Mouse (Mus musculus): ENCODE data around the gene Alk. TPM values are rescaled to one million over a fixed set of nuclear protein-coding genes. Genes with fewer than 3 reads are reported as not detected.

Alk gene
- polyA plus RNA-seq, 1 experiment = not detected

DNA sequence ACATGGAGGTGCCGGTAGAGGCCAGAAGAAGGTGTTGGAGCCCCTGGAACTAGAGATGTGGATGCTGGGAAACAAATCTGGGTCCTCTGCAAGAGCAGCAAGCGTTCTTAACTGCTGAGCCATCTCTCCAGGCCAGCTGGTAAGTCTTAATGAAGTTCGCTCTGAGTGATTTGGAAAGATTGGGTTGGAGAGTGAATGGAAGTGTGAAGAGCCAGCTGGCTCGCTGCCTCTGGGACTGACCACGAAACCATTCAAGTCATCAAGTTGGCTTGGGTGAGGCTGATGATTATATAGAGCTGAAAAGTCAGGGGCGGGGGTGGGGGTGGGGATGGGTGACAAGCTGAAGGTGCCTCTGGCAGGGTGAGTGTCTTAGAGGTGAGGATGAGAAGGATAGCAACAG lies 599.1 kb downstream of the Alk start:
- H3K27me3 ChIP-seq (ENCODE audit: control insufficient read depth, insufficient read depth, low read length) = no peaks in the 10 kb centered on the region
- no peak for TF ChIP-seq POLR2A (IDR thresholded peaks at IDR 0.05; ENCODE audit: low read depth, low read length)
- TF ChIP-seq CTCF (IDR thresholded peaks at IDR 0.05; ENCODE audit: extremely low read depth, insufficient read depth, insufficient read length, insufficient replicate concordance) = no peak
- H3K36me3 ChIP-seq (ENCODE audit: control insufficient read depth, insufficient read depth, low read length) = no peaks in the 10 kb centered on the region
- H3K4me3 ChIP-seq (ENCODE audit: extremely low read depth, insufficient read depth, insufficient read length) = no peak overlapping the region
- 72% methylated on average over 6 of the region's 6 CpGs for WGBS
- H3K4me1 ChIP-seq (ENCODE audit: control insufficient read depth, insufficient read depth, insufficient read length) = no peaks in the 10 kb centered on the region
- DNase-seq (ENCODE audit: low read depth in 1 of 2, low spot score in 2 of 2) = no peak
- no peak overlapping the region for H3K27ac ChIP-seq (ENCODE audit: insufficient read depth, low read length)

DNA sequence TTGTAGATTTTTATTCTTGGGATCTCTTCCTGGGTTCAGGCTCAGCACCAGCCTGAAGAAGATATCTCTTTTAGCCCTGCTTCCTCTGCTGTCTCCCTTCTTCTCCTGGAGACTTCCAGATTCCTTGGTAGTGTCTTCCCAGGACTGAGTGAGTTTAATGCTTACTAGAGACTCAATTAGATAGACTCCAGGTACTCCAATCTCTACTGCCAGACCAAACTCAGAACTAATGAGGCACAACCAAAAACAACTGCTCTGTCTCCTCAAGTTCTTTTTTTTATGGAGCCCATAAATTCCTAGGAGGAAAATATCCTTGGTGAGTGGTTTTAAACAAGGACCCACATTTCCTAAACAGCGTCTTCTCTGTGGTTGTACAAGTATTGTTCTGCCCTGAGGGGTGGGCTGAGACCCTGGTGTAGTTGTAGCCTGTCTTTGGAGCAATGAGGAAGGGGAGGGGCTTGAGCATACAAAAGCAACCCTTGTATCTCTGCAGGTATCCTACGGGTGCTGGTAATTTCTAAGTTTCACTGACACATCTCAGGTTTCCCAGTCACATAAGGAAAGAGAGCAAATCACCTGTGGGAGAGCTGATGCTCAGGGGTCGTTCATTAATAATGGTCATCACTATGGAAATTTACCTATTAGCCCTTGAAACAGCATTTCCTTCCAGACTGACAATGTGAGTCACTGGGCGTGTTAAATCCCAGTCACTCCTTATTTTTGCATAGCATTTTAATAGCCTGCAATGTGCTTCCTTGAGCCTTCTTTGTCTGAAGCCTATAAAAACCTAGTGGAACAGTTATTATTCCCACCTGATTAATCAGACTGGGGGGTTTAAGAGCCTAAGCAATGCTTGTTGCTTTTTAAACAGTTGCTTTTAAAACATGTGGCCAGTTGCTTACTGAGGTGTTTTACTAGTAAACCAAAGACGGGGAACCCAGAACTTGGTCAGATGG lies 604.6 kb downstream of the Alk start:
- no peaks in the 10 kb centered on the region for H3K4me1 ChIP-seq (ENCODE audit: control insufficient read depth, insufficient read depth, insufficient read length)
- 79% methylated on average over 5 of the region's 5 CpGs for WGBS

DNA sequence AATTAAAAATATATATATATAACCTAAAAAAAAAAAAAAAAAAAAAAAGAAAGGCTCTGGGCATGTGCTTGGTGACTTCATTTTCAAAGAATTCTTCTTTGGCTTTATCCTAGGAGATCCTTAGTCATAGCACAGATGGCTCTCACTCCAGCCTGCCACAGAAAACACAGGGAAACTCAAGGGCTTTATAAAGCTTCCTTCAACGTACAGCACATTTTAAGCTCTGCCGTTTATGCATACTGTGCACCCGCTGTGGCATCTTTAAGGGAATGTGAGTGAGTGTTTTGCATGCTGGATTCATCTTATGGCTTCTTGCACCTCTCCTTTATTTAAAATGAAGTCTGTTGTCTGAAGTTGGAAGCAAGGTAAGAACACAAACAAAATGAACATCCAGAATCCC lies 606.7 kb downstream of the Alk start:
- WGBS = 91% methylated on average over 3 of the region's 3 CpGs
- no peaks in the 10 kb centered on the region for H3K36me3 ChIP-seq (ENCODE audit: control insufficient read depth, insufficient read depth, low read length)
- no peak overlapping the region for H3K4me3 ChIP-seq (ENCODE audit: extremely low read depth, insufficient read depth, insufficient read length)
- H3K27me3 ChIP-seq (ENCODE audit: control insufficient read depth, insufficient read depth, low read length) = no peaks in the 10 kb centered on the region
- no peak overlapping the region for H3K27ac ChIP-seq (ENCODE audit: insufficient read depth, low read length)
- no peaks in the 10 kb centered on the region for H3K4me1 ChIP-seq (ENCODE audit: control insufficient read depth, insufficient read depth, insufficient read length)
- TF ChIP-seq POLR2A (IDR thresholded peaks at IDR 0.05; ENCODE audit: low read depth, low read length) (no peak), CTCF (IDR thresholded peaks at IDR 0.05; ENCODE audit: extremely low read depth, insufficient read depth, insufficient read length, insufficient replicate concordance) (no peak)
- DNase-seq (ENCODE audit: low read depth in 1 of 2, low spot score in 2 of 2) = no peak

More for the DNA sequence above, 604.6 kb downstream of the Alk start:
- TF ChIP-seq POLR2A (IDR thresholded peaks at IDR 0.05; ENCODE audit: low read depth, low read length) (no peak), CTCF (IDR thresholded peaks at IDR 0.05; ENCODE audit: extremely low read depth, insufficient read depth, insufficient read length, insufficient replicate concordance) (no peak)
- H3K4me3 ChIP-seq (ENCODE audit: extremely low read depth, insufficient read depth, insufficient read length) = no peak overlapping the region
- no peak overlapping the region for H3K27ac ChIP-seq (ENCODE audit: insufficient read depth, low read length)
- H3K36me3 ChIP-seq (ENCODE audit: control insufficient read depth, insufficient read depth, low read length) = no peaks in the 10 kb centered on the region
- DNase-seq (ENCODE audit: low read depth in 1 of 2, low spot score in 2 of 2) = no peak
- H3K27me3 ChIP-seq (ENCODE audit: control insufficient read depth, insufficient read depth, low read length) = no peaks in the 10 kb centered on the region

DNA sequence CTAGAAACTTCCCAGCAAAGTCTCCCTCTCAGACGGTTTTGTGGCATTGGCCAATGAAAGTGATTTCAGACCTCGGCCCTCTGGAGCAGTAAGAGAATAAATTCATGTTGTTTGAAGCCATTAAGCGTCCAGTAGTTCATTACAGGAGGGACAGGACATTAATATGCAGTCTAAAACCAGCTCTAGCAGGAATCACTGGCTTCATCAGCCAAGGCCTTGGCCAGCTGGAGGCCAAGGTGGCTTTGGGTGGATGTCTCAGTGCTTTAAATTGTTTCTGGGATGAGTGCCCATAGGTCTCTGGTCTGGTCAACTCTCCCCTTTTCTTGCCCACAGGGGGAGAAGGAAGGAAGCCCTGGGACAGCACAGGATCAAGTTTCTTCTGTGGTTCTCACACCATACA lies 608.9 kb downstream of the Alk start:
- no peak overlapping the region for H3K4me3 ChIP-seq (ENCODE audit: extremely low read depth, insufficient read depth, insufficient read length)
- WGBS = 76% methylated on average over 3 of the region's 3 CpGs
- H3K4me1 ChIP-seq (ENCODE audit: control insufficient read depth, insufficient read depth, insufficient read length) = no peaks in the 10 kb centered on the region
- H3K27ac ChIP-seq (ENCODE audit: insufficient read depth, low read length) = no peak overlapping the region
- no peaks in the 10 kb centered on the region for H3K27me3 ChIP-seq (ENCODE audit: control insufficient read depth, insufficient read depth, low read length)
- DNase-seq (ENCODE audit: low read depth in 1 of 2, low spot score in 2 of 2) = no peak
- no peaks in the 10 kb centered on the region for H3K36me3 ChIP-seq (ENCODE audit: control insufficient read depth, insufficient read depth, low read length)
- TF ChIP-seq CTCF (IDR thresholded peaks at IDR 0.05; ENCODE audit: extremely low read depth, insufficient read depth, insufficient read length, insufficient replicate concordance) (no peak), POLR2A (IDR thresholded peaks at IDR 0.05; ENCODE audit: low read depth, low read length) (no peak)

DNA sequence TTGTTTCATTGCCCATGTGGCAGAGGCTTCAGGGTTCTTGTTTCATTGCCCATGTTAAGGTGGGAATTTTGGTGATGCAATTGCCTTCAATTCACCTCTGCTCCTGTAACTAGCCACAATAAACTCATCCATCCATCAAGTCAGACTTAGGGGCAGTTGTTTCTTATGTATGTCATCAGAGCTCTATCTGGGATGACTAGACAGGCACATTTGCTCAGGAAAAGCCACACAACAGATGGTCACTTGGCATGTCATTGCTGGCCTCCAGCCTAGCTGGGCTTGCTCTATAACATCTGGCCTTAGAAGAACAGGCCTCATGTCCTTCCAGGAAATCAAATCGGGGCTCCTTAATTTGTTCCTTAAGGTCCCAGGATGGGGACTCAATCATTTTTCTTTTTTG lies 610.3 kb downstream of the Alk start:
- no peak for TF ChIP-seq POLR2A (IDR thresholded peaks at IDR 0.05; ENCODE audit: low read depth, low read length)
- no peak for TF ChIP-seq CTCF (IDR thresholded peaks at IDR 0.05; ENCODE audit: extremely low read depth, insufficient read depth, insufficient read length, insufficient replicate concordance)
- no peak for DNase-seq (ENCODE audit: low read depth in 1 of 2, low spot score in 2 of 2)
- Histone ChIP-seq H3K4me1 (ENCODE audit: control insufficient read depth, insufficient read depth, insufficient read length) (no peaks in the 10 kb centered on the region), H3K27me3 (ENCODE audit: control insufficient read depth, insufficient read depth, low read length) (no peaks in the 10 kb centered on the region), H3K36me3 (ENCODE audit: control insufficient read depth, insufficient read depth, low read length) (no peaks in the 10 kb centered on the region), H3K27ac (ENCODE audit: insufficient read depth, low read length) (no peak overlapping the region), H3K4me3 (ENCODE audit: extremely low read depth, insufficient read depth, insufficient read length) (no peak overlapping the region)
- 85% methylated on average over 1 of the region's 1 CpGs for WGBS

DNA sequence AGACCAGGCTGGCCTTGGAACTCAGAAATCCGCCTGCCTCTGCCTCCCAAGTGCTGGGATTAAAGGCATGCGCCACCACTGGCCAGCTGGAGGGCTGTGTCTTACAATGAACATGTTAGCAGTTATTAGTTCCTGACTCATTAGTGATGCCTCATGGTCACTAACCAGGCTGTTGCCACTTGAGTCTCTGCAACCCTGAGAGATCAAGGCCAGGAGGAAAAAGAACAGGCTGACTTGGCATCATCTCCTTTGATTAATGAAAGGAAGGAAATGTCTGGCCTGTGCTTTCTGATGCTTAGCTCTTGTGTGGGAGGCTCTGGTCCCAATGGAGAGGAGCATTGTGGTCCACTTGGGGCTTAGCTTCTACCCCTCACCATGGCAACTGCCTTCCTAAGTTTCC lies 611.4 kb downstream of the Alk start:
- Histone ChIP-seq H3K27me3 (ENCODE audit: control insufficient read depth, insufficient read depth, low read length) (no peaks in the 10 kb centered on the region), H3K4me3 (ENCODE audit: extremely low read depth, insufficient read depth, insufficient read length) (no peak overlapping the region), H3K27ac (ENCODE audit: insufficient read depth, low read length) (no peak overlapping the region), H3K36me3 (ENCODE audit: control insufficient read depth, insufficient read depth, low read length) (no peaks in the 10 kb centered on the region), H3K4me1 (ENCODE audit: control insufficient read depth, insufficient read depth, insufficient read length) (no peaks in the 10 kb centered on the region)
- WGBS = 92% methylated on average over 2 of the region's 2 CpGs
- no peak for TF ChIP-seq POLR2A (IDR thresholded peaks at IDR 0.05; ENCODE audit: low read depth, low read length)
- no peak for TF ChIP-seq CTCF (IDR thresholded peaks at IDR 0.05; ENCODE audit: extremely low read depth, insufficient read depth, insufficient read length, insufficient replicate concordance)
- DNase-seq (ENCODE audit: low read depth in 1 of 2, low spot score in 2 of 2) = no peak

DNA sequence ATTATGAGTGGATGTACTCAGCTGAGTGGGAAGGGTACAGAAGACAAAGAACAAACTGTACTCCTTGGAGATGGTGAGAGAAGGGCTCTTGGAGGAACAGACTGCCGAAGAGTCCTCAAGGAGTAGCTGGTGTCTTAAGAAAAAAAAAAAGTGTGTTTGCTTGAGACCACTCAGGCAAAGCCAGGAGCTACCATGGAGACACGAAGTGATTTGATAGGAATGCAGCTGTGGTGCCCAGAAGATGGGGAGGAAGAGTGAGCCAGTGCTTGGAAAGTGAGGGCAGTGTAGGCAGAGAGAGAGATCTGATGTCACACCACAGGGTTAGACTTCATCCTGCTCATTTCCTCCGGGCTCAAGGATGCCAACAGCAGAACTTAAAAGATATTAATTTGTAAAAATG lies 613.2 kb downstream of the Alk start:
- no peak for DNase-seq (ENCODE audit: low read depth in 1 of 2, low spot score in 2 of 2)
- TF ChIP-seq CTCF (IDR thresholded peaks at IDR 0.05; ENCODE audit: extremely low read depth, insufficient read depth, insufficient read length, insufficient replicate concordance) (no peak), POLR2A (IDR thresholded peaks at IDR 0.05; ENCODE audit: low read depth, low read length) (no peak)
- H3K27me3 ChIP-seq (ENCODE audit: control insufficient read depth, insufficient read depth, low read length) = no peaks in the 10 kb centered on the region
- H3K27ac ChIP-seq (ENCODE audit: insufficient read depth, low read length) = no peak overlapping the region
- H3K4me1 ChIP-seq (ENCODE audit: control insufficient read depth, insufficient read depth, insufficient read length) = no peaks in the 10 kb centered on the region; the same call in 1 of the 2 replicates
- H3K36me3 ChIP-seq (ENCODE audit: control insufficient read depth, insufficient read depth, low read length) = no peaks in the 10 kb centered on the region
- 78% methylated on average over 3 of the region's 3 CpGs for WGBS
- H3K4me3 ChIP-seq (ENCODE audit: extremely low read depth, insufficient read depth, insufficient read length) = no peak overlapping the region
